Mouse (Mus musculus): Measurements from ENCODE around the gene Hmga1. TPM values are rescaled to one million over a fixed set of nuclear protein-coding genes. Genes with fewer than 3 reads are reported as not detected.

The Hmga1 gene
- total RNA-seq, 2 experiments from 2014 or later: 55.2 to 55.7 TPM

GRCm38 (mm10) chr17:27600869-27601268 is 44.6 kb downstream of the Hmga1 start:
- Histone ChIP-seq H3K4me3 (no peak overlapping the region), H3K27ac (no peak overlapping the region)
- no peak for DNase-seq (ENCODE audit: extremely low spot score in 1 of 2, low spot score in 2 of 2)
- intact Hi-C loops (cut with DNase I): no loop called here
- no peak for TF ChIP-seq CTCF (IDR thresholded peaks at IDR 0.05)

- intact Hi-C loops (cut with DNase I): no loop called here
- H3K27ac ChIP-seq: peak overlapping the region; percentile 29
Observed at GRCm38 (mm10) chr17:27603036-27603435, 46.7 kb downstream of the Hmga1 start.

GRCm38 (mm10) chr17:27603522-27604234 is 47.4 kb downstream of the Hmga1 start:
- TF ChIP-seq CTCF (IDR thresholded peaks at IDR 0.05): no peak
- 0 out of 2 replicates have a peak overlapping the region, but pooled peaks have one; percentile 5 for H3K4me3 ChIP-seq
- intact Hi-C loops (cut with DNase I): no loop called here
- no peak for DNase-seq (ENCODE audit: extremely low spot score in 1 of 2, low spot score in 2 of 2)
- peak overlapping the region; percentile 29 for H3K27ac ChIP-seq

More at GRCm38 (mm10) chr17:27603036-27603435, 46.7 kb downstream of the Hmga1 start:
- H3K4me3 ChIP-seq: no peak overlapping the region
- TF ChIP-seq CTCF (IDR thresholded peaks at IDR 0.05): no peak
- DNase-seq (ENCODE audit: extremely low spot score in 1 of 2, low spot score in 2 of 2): no peak

- no peak for DNase-seq (ENCODE audit: extremely low spot score in 1 of 2, low spot score in 2 of 2)
- no peak for TF ChIP-seq CTCF (IDR thresholded peaks at IDR 0.05)
- intact Hi-C loops (cut with DNase I): no loop called here
- peak overlapping the region; percentile 76 for H3K27ac ChIP-seq
- no peak overlapping the region for H3K4me3 ChIP-seq
Observed at GRCm38 (mm10) chr17:27609576-27609975, 53.3 kb downstream of the Hmga1 start.

GRCm38 (mm10) chr17:27610679-27611518 is 54.6 kb downstream of the Hmga1 start:
- Histone ChIP-seq H3K4me3 (peak overlapping the region; percentile 4; the same call in 1 of the 2 replicates), H3K27ac (peak overlapping the region; percentile 76)
- intact Hi-C loops (cut with DNase I): no loop called here
- DNase-seq (ENCODE audit: extremely low spot score in 1 of 2, low spot score in 2 of 2): peak; percentile 65 to 66
- no peak for TF ChIP-seq CTCF (IDR thresholded peaks at IDR 0.05)

- Histone ChIP-seq H3K4me3 (no peak overlapping the region), H3K27ac (peak overlapping the region; percentile 76)
- intact Hi-C loops (cut with DNase I): no loop called here
- no peak for DNase-seq (ENCODE audit: extremely low spot score in 1 of 2, low spot score in 2 of 2)
- TF ChIP-seq CTCF (IDR thresholded peaks at IDR 0.05): no peak
Observed at GRCm38 (mm10) chr17:27611519-27611884, 55.2 kb downstream of the Hmga1 start.

GRCm38 (mm10) chr17:27611994-27612393 is 55.7 kb downstream of the Hmga1 start:
- H3K27ac ChIP-seq: peak overlapping the region; percentile 76
- intact Hi-C loops (cut with DNase I): no loop called here
- no peak for TF ChIP-seq CTCF (IDR thresholded peaks at IDR 0.05)

GRCm38 (mm10) chr17:27613016-27613415 is 56.7 kb downstream of the Hmga1 start:
- intact Hi-C loops (cut with DNase I): no loop called here
- Histone ChIP-seq H3K4me3 (no peak overlapping the region), H3K27ac (peak overlapping the region; percentile 76)
- no peak for DNase-seq (ENCODE audit: extremely low spot score in 1 of 2, low spot score in 2 of 2)
- TF ChIP-seq CTCF (IDR thresholded peaks at IDR 0.05): no peak

More at GRCm38 (mm10) chr17:27611994-27612393, 55.7 kb downstream of the Hmga1 start:
- no peak for DNase-seq (ENCODE audit: extremely low spot score in 1 of 2, low spot score in 2 of 2)
- no peak overlapping the region for H3K4me3 ChIP-seq

Other genes starting within 250 kb of the Hmga1 start
- 10 to 100 TPM; 19.9 to 29.7 TPM for gene Grm4, start 35.1 kb upstream of the Hmga1 start, total RNA-seq (2021)
- gene AI413582, start 9.3 kb downstream of the Hmga1 start, total RNA-seq (2021): 10 to 100 TPM; 86.7 to 93.8 TPM
- 100 to 1,000 TPM; 550 to 603 TPM for gene Nudt3, start 67.0 kb downstream of the Hmga1 start, total RNA-seq (2021)
- gene RPS10-NUDT3, start 78.7 kb downstream of the Hmga1 start, total RNA-seq (2021): 1 to 10 TPM in 1 of 2 experiments, not detected in 1; 2.0 TPM
- 100 to 1,000 TPM; 444 to 464 TPM for gene Rps10, start 80.2 kb downstream of the Hmga1 start, total RNA-seq (2021)
- gene Pacsin1, start 99.0 kb downstream of the Hmga1 start, total RNA-seq (2021): 100 to 1,000 TPM; 436 to 459 TPM
- under 1 TPM in 1 of 2 experiments, not detected in 1; 0.48 TPM for gene Spdef, start 172.5 kb downstream of the Hmga1 start, total RNA-seq (2021)